Mouse (Mus musculus): Measurements from ENCODE around the gene Oat.

Gene Oat

DNA sequence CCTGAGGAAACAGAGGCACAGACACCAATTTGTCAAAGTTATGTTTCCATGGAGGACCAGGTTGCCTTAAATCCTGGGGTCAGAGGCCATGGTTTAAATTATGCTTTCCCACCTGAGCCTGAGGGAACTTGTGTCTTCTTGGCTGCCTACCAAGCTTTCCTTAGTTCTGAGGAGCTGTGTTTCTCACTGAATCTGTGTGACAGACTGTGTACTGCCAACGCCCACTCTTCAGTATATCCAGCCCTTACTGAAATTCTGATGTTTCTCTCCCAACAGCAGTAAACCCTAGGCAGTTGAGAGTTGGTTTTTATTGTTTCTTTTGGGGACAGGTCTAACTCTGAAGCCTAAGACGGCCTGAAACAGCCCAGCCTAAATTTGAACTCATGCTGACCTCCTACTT is 17.6 kb upstream of the Oat start:
- in situ Hi-C loops (cut with MboI, MseI): no loop called here

DNA sequence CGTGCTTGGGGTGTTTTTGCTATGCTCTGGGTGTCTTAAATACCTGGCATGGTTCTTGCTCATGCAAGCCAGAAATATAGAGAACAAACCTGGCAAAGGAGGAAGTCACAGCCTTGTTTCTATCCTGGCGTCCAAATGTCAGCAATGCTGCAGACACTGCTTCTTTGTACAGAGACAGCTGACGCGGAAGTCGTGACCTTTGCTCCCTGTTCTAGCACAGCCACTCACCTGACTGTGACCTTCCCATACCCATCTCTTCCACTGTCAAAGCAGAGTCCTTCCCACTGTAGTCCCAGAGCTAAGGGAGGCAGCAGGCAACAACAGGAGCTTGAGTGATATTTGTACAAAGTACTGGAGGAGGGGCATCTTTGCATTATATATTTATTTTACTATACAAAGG is 13.4 kb upstream of the Oat start:
- in situ Hi-C loops (cut with MboI, MseI): no loop called here

- in situ Hi-C loops (cut with MboI, MseI): no loop called here
These were observed 11.0 kb upstream of the Oat start for GRCm38 (mm10) chr7:132587167-132587566.

DNA sequence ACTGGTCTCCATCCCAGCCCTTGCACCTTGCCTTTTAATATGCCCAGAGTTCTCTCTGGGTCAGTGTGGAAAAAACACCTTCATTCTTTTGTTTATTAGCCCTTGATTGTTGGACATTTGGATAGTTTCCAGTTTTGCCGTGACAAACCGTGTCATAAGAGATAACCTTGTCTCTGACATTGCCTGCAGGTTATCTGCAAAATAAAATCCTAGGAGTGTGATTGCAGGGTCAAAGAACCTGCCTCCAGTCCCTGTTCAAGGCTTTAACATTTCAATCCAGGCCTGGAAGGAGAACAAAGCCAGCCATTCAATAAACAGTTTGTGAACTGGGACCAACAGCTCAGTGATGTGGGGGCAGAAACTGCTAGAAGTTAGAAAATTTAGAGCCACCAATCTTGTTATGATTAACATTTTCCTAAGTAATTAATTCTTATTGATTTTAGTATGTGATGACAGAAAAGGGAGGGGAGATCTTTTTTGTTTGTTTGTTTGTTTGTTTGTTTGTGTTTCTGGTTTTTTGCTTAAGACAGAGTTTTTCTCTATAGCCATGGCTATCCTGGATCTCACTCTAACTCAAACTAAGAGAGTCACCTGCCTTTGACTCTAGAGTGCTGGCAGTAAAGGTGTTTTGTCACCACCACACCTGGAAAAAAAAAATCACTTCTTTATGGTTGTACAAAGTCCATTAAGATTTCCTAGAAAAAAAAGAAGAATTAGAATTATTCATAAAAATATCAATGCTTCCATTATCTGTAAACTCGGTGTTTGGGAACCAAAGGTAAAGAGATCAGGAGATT is 9.7 kb upstream of the Oat start:
- in situ Hi-C loops (cut with MboI, MseI): no loop called here

DNA sequence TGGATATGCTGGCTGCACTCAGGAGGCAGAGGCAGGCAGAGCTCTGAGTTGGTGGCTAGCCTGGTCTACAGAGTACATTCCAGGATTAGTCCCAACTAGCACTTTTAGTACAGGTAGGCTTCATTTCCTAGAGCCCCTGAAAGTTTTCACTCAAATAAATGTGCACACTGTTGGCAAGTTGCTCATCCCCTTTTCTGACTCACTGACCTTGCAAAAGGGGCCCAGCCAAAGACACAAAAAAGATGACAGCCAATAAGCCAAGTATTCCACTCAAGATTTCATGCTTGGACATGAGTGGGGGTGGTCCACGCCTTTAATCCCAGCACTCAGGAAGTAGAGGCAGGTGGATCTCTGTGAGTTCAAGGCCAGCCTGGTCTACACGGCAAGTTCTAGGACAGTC is 5.2 kb upstream of the Oat start:
- in situ Hi-C loops (cut with MboI, MseI): no loop called here

- in situ Hi-C loops (cut with MboI, MseI): no loop called here
These were observed 4.3 kb upstream of the Oat start for GRCm38 (mm10) chr7:132580511-132580910.

- in situ Hi-C loops (cut with MboI, MseI): loop anchor here (10.0 kb wide), 1 partner anchor 1172 kb away; no protein-coding TSS in a partner anchor
These were observed 693 bp upstream of the Oat start for GRCm38 (mm10) chr7:132576891-132577290.

DNA sequence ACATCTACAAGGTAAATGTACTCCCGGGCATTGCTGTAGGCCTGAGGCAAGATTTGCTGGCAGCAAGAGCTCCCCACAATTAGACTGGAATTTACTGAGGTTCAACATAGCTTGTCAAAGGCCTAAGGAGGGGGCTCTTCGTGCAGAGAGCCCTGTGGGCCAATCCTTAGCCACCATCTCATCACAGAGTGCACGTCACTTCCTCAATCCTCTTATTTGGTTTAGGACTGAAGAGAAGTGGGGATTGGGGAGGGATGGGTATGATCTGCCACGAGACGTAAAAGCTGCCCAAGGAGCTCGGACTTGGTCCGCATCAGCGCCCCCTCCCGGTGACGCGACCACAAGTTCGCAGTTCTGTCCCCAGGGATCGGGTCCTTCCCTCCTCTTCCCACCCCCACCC is 575 bp downstream of the Oat start:
- in situ Hi-C loops (cut with MboI, MseI): loop anchor here (10.0 kb wide), 1 partner anchor 1171 kb away; no protein-coding TSS in a partner anchor

DNA sequence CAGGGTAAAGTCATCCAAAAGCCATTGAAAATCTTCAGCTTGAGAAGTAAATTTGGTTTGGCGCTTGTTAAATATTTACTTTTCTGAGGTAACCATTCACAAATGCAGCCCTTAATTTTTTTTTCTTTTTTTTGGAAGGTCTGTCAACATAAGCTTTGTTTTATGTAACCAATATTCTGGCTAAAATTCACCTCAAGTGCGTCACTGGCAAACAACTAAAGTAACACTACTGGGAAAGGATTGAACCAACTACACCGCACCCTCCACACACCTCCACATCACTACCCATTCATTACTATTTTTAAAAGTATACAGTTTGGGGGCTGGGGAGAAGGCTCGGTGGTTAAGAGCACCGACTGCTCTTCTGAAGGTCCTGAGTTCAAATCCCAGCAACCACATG is 1.6 kb downstream of the Oat start:
- in situ Hi-C loops (cut with MboI, MseI): loop anchor here (10.0 kb wide), 1 partner anchor 1170 kb away; no protein-coding TSS in a partner anchor

GRCm38 (mm10) chr7:132573205-132573604 is 3.0 kb downstream of the Oat start:
- in situ Hi-C loops (cut with MboI, MseI): loop anchor here (10.0 kb wide), 1 partner anchor 1168 kb away; no protein-coding TSS in a partner anchor

DNA sequence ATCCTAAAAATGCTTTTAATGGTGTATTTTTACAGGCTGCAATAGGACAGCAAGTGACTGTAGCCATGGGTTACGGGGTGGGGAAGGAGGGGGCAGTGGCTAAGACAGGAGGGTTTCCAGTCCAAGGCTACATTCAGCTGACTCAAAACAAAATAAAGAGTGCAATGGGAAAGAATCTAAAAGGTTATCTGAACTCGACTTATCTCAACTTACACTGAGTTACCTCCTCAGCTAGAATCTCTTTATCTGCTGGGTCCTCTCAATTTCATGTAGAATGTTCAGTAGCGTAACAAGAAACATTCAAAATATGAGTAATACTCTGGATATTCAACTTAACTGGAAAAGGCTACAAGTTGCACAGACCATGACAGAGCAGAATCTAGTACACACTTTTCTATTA is 3.5 kb downstream of the Oat start:
- in situ Hi-C loops (cut with MboI, MseI): loop anchor here (10.0 kb wide), 1 partner anchor 1168 kb away; no protein-coding TSS in a partner anchor

- in situ Hi-C loops (cut with MboI, MseI): loop anchor here (10.0 kb wide), 1 partner anchor 1167 kb away; no protein-coding TSS in a partner anchor
These were observed 4.7 kb downstream of the Oat start for GRCm38 (mm10) chr7:132571481-132571880.

- in situ Hi-C loops (cut with MboI, MseI): loop anchor here (10.0 kb wide), 1 partner anchor 1165 kb away; no protein-coding TSS in a partner anchor
These were observed 6.1 kb downstream of the Oat start for GRCm38 (mm10) chr7:132570071-132570470.

- in situ Hi-C loops (cut with MboI, MseI): no loop called here
These were observed 7.4 kb downstream of the Oat start for GRCm38 (mm10) chr7:132568817-132569216.

GRCm38 (mm10) chr7:132565831-132566230 is 10.4 kb downstream of the Oat start:
- in situ Hi-C loops (cut with MboI, MseI): no loop called here

DNA sequence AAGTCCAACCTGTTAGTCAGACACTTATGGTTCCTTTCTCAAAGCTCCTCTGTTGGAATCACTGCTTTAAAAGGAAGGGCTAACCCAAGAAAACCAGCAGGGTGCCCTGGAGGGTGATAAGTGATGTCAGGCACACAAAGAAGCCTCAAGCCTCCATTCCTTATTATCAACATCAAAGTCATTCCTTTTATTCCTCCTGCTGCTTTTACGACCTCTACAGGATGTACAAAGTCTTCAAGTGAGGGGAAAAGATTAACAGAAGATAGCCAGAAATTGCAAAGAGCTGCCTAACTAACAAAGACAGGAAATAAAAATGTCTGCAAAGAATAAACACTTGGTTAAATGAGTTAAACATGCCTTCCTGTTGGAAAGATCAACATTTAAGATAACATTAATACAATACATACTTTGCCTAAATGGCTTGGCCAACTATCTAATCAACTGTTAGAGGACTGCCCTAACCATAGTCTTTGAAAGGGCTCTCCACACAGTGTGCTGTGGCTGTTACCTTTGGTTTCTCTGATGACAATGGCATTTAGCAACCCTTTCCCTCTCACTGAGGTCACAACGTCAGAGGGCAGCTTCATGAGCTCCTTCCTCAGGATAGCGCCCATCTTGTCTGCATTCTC is 16.9 kb downstream of the Oat start:
- in situ Hi-C loops (cut with MboI, MseI): no loop called here

DNA sequence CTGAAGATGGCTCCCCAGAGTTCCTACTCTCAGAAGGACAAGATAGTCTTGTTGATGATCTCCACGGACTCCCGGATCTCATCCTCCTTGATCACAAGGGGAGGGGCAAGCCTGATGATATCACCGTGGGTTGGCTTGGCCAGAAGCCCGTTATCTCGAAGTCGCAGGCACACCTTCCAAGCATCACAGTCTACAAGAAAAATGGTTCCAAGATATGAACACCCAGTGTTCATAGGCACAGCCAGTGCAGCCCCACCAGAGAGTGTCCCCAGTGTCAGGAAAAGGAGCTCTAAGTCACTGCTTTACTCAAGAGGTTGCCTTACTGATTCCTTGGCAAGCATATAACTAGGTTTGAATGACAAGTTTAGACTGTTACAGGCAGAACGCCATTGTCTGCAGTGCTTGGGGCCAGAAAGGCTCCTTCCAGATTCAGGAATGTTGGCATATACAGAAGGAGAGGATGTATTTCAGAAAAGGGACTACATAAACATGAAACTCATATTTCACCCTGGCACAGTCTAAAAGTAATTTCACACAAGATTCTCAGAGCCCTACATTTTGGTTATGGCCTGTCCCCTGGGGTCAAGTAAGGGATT is 18.0 kb downstream of the Oat start:
- in situ Hi-C loops (cut with MboI, MseI): no loop called here

DNA sequence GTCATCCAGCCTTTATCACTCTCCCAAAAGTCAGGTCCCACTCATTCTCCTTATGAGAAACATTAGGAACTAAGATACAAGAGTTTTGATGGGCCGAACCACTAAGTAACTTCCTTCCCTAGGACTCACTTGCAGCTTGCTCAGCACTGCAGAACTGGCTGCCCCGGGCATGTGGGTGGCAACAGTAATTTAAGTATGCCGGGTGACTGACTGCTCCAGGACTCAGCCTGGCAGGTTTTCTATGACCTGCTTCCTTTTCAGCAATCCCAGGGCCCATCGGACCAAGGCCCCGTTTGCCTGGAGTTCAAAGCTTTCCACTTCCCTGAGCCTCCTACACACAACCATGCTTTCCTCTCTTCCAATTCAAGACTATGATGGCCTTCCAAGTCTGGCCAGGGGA is 19.6 kb downstream of the Oat start:
- in situ Hi-C loops (cut with MboI, MseI): no loop called here

GRCm38 (mm10) chr7:132555911-132556310 is 20.3 kb downstream of the Oat start:
- in situ Hi-C loops (cut with MboI, MseI): no loop called here

DNA sequence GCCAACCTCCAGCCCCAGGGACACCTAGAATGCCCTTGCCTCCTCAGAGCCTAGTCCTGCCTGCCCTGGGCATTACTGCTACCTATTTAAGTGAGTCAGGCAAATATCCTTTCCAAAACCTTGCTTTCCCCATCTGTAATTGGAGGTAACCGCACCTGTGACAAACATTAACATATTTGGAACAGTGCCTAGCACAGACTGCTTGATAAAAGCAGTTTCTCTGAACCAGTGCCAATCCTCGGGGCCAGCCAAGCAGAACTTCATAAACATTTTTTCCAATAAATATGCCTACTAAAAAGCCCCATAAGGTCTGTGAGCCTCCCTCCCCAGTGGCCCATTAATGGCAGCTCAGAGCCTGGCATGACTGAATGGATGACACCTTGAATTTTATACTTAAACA is 22.1 kb downstream of the Oat start:
- in situ Hi-C loops (cut with MboI, MseI): no loop called here

DNA sequence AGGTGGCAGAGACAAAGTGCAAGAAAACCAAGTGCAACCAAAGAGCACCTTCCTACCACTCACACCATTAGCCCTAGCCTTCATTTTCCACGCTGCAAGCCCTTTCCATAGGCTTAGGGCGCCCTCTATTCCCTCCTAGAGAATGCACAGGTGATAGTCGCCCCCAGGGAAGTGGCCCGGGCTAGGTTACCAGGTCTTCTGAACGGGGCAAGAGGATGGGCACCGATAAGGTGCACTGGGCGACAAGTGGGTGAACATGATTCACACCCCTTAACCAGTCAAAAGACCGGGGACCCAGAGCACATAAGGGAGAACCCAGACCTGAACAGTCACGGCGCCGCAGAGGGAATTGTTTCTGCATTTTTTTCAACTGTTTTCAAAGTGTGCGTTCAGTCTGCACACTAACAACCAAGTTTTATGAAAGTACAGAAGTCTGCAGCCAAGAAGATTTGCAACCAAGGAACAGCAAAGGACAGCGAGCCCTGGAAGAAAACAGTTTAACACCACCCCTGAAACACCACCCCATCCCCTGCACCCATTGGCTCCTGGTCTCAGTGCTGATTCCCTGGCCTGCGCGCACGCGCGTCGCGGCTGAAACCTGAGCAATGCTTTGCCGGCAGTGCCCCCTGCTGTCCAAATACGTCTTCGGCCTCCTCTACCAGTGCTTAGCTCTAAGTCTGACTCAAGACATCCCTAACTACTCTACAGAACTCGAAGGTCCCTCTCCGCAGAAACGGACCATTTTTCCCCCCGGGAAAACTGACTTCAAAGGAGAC is 24.7 kb downstream of the Oat start:
- in situ Hi-C loops (cut with MboI, MseI): no loop called here

- in situ Hi-C loops (cut with MboI, MseI): no loop called here
These were observed 29.1 kb downstream of the Oat start for GRCm38 (mm10) chr7:132547126-132547525.
